Mouse (Mus musculus) heart, embryonic 10.5 days (tissue): ENCODE results near the gene Wfdc16. TPM values are rescaled to one million over a fixed set of nuclear protein-coding genes. Genes with fewer than 3 reads are reported as not detected.

Source experiments
- DNase-seq: peaks from one replicate; pipeline ENCODE4 v3.0.0-alpha.2; 2017; ENCODE audit warnings: low spot score
- H3K27ac ChIP-seq: fragments of 300-500 bp; sonication (generic); 2 replicates; pipeline ENCODE4 v1.5.1; 2016; ENCODE audit warnings: mild to moderate bottlenecking
- H3K27me3 ChIP-seq: fragments of 300-500 bp; sonication (generic); 2 replicates; pipeline ENCODE4 v1.6.1; 2016; ENCODE audit warnings: mild to moderate bottlenecking; ENCODE audit not compliant: poor library complexity, insufficient read depth, severe bottlenecking
- H3K36me3 ChIP-seq: fragments of 300-500 bp; sonication (generic); 2 replicates; pipeline ENCODE4 v1.6.1; 2016; ENCODE audit warnings: mild to moderate bottlenecking, moderate library complexity
- H3K4me1 ChIP-seq: fragments of 300-500 bp; sonication (generic); 2 replicates; pipeline ENCODE4 v1.6.1; 2016; ENCODE audit warnings: mild to moderate bottlenecking
- H3K4me3 ChIP-seq: fragments of 300-500 bp; sonication (generic); 2 replicates; pipeline ENCODE4 v1.5.1; 2016; ENCODE audit warnings: mild to moderate bottlenecking, moderate library complexity
- H3K9me3 ChIP-seq: fragments of 300-500 bp; sonication (generic); 2 replicates; pipeline ENCODE4 v1.6.1; 2016; ENCODE audit warnings: mild to moderate bottlenecking, moderate library complexity
- WGBS: fragments of 180-500 bp; shearing (Covaris S2); methylation state at CpG from one replicate; pipeline ENCODE4 v1.1.7; 2016; 5-methylcytosine and 5-hydroxymethylcytosine counted together
- polyA plus RNA-seq: library from polyadenylated mRNA; unstranded; fragments of >200 nt; fragmentation: Nextera tagmentation; extraction: Ambion mirVana; gene quantifications from 2 replicates; pipeline ENCODE4 v1.2.1, GENCODE M21; 2016

Wfdc16 gene
- polyA plus RNA-seq = not detected in 2 replicates

DNA sequence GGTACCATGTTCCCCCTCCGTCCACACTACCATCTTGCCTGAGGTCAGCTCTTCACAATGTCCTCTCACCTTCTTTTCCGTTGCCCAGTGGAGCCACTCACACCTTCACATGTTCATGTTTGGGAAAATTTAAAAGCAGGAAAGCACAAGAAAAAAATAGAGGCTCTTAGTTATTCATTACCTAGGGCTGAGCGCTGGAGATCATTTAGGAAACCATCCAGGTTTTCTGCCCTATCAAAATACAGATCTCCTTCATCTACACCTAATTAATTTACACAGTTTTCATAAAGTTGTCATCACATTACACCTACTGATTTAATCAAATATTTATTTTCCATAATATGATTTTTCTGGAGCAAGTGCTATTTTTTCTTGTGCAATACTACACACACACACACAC, at the start of gene Wfdc16:
Gene Wfdc16, minus strand, starts transcription at position 101 of the 400 bp plus-strand sequence.
- H3K27me3 ChIP-seq = no peaks in the 10 kb centered on the region
- WGBS = 84% methylated on average over 3 of the region's 3 CpGs
- H3K4me3 ChIP-seq = no peak within 1 kb of the TSS
- no peaks in the 10 kb centered on the region for H3K4me1 ChIP-seq
- H3K27ac ChIP-seq = no peak within 1 kb of the TSS
- H3K9me3 ChIP-seq = no peaks in the 10 kb centered on the region
- DNase-seq = no peak
- no peaks in the 10 kb centered on the region for H3K36me3 ChIP-seq

DNA sequence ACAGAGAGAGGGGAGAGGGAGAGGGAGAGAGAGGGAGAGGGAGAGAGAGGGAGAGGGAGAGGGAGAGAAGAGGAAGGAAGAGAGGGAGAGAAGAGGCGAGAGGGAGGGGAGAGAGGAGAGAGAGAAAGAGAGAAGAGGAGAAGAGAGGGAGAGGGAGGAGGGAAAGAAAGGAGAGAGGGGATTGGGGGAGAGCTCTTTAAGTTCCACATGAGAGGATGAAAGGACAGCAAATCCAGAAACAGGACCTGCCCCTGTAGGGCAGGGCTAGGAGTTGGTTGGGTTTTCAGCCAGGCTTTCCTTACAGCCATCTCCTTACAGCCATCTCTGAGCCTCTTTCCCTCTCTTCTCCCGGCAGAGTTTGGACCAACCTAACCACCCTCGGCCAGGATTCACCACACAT, 46.2 kb upstream of the Wfdc16 start, which contains the start of gene Wfdc13:
Gene Wfdc13, plus strand, starts transcription at position 301 of the 400 bp plus-strand sequence.
- 43% methylated on average over 3 of the region's 3 CpGs for WGBS
- no peak within 1 kb of the TSS for H3K4me3 ChIP-seq
- no peak for DNase-seq
- H3K4me1 ChIP-seq = no peaks in the 10 kb centered on the region
- H3K27ac ChIP-seq = no peak within 1 kb of the TSS
- no peaks in the 10 kb centered on the region for H3K9me3 ChIP-seq
- H3K27me3 ChIP-seq = peaks cover 4% of the 10 kb centered on the region; the same call in 1 of the 2 replicates
- H3K36me3 ChIP-seq = no peaks in the 10 kb centered on the region

DNA sequence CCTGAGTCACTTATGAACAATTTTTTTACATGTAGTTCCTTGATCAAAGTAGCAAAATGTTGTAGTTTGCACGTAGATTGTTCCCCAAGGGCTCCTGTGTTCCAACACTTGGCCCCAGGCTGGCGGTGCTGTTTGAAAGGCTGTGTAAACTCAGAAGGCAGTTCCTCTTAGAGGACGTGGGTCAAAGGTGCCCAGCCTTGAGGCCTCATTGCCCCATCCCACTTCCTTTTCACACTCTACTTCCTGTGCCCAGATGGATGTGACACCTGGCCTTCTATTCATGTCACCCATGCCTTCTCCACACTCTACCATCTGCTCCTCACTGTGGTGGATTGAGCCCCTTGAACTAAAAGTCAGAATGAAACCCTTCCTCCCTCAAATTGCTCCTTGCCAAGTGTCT, 41.3 kb upstream of the Wfdc16 start:
- H3K27me3 ChIP-seq = no peaks in the 10 kb centered on the region
- no peaks in the 10 kb centered on the region for H3K9me3 ChIP-seq
- H3K4me3 ChIP-seq = no peak overlapping the region
- no peak for DNase-seq
- H3K4me1 ChIP-seq = peaks cover 8% of the 10 kb centered on the region; the same call in 1 of the 2 replicates
- WGBS = 53% methylated on average over 3 of the region's 3 CpGs
- H3K27ac ChIP-seq = no peak overlapping the region
- H3K36me3 ChIP-seq = no peaks in the 10 kb centered on the region

DNA sequence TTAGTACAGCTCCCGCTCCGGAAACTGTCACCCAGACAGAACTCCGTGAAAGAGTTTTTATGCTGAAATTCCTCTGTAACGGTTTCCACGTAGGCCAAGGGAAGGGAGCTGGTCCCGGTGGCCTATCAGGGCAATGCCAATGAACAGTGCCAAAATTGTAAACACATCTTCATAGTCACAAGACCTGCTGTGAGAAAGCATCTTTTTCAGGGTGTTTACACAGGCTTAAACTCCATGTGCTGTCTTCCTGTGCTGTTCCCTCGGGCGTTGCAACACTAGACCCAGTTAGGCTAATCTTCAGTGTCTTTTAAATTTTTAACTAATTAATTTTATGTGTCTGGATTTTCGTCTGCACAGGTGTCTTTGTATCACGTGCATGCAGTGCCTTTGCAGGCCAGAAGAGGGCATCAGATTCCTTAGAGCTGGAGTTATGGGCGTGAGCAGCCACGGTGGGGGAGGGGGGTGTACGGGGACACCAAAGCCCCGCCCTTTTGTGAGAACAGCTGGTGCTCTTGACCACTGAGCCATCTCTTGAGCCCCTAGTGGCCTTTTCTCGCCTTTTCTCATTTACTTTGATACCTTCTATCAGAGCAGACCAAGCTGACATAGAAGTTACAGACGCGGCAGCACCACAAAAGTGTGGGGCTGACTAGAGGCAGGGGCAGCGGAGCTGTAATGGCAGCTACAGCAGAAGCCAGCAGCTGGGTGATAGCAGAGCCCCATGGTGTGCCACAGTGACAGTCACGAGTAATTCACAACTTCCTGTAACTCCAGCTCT, 40.4 kb upstream of the Wfdc16 start:
- Histone ChIP-seq H3K27me3 (no peaks in the 10 kb centered on the region), H3K9me3 (no peaks in the 10 kb centered on the region), H3K4me3 (peak overlapping the region; percentile 50), H3K36me3 (no peaks in the 10 kb centered on the region), H3K27ac (no peak overlapping the region), H3K4me1 (peaks cover 8% of the 10 kb centered on the region; the same call in 1 of the 2 replicates)
- WGBS = 20% methylated on average over 19 of the region's 19 CpGs
- peak; percentile 91 for DNase-seq

DNA sequence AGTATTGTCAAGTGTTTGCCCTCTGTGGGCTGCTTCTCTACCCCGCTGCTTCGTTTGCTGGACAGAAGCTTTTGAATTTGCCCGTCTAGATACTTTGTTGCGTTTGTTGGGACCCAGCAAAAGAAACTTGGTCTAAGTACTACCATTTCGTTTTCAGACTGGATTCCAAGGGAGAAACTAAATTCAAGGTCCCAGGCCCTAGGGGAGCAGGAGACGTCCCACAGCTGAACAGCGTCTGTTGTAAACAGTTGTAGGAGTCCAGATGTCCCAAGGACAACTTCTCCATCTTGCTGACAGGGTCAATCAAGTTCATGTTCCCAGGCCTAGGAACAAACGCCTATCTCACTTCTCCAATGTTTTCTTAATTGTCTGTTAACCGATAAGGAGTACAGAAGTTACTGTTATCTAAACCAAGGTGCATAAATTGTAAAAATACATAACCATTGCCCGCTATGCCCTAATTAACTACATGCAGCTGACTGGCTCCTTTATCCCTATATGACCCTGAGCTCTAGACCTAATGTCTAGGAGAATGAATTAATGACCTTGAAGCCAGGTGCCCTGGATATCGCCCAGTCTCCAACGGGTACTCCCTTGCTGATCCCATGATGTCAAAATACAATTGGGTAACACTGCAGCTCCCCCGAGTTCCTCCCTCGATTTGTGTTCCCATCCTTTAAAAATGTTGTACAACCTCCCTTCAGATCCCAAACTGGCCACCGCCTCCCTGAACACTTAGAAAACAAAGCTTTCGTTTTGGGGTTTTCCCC, 38.5 kb upstream of the Wfdc16 start:
- H3K9me3 ChIP-seq = no peaks in the 10 kb centered on the region
- H3K4me3 ChIP-seq = no peak overlapping the region
- peaks cover 8% of the 10 kb centered on the region; the same call in 1 of the 2 replicates for H3K4me1 ChIP-seq
- no peak overlapping the region for H3K27ac ChIP-seq
- no peaks in the 10 kb centered on the region for H3K27me3 ChIP-seq
- DNase-seq = no peak
- 79% methylated on average over 16 of the region's 16 CpGs for whole genome bisulfite sequencing
- no peaks in the 10 kb centered on the region for H3K36me3 ChIP-seq

DNA sequence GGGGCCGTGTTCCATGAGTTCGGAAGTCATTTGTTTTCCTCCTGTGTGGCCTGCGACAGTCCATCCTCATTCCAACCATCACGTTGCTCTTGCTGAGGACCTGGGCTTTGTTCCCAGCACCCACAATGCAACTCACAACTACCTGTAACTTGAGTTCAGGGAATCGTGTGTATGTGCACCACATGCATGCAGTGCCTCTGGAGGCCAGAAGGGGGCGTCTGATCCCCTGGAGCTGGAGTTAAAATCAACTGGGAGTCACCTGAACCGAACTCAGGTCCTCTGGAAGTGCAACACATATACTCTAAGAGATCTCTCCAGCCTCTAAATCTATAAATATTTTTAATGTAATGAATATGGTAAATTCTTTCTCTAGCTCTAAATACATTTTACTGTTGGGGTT, 37.5 kb upstream of the Wfdc16 start:
- no peaks in the 10 kb centered on the region for H3K9me3 ChIP-seq
- no peak overlapping the region for H3K27ac ChIP-seq
- no peaks in the 10 kb centered on the region for H3K36me3 ChIP-seq
- DNase-seq = no peak
- H3K4me1 ChIP-seq = peaks cover 8% of the 10 kb centered on the region; the same call in 1 of the 2 replicates
- H3K4me3 ChIP-seq = no peak overlapping the region
- 79% methylated on average over 7 of the region's 7 CpGs for WGBS
- no peaks in the 10 kb centered on the region for H3K27me3 ChIP-seq

DNA sequence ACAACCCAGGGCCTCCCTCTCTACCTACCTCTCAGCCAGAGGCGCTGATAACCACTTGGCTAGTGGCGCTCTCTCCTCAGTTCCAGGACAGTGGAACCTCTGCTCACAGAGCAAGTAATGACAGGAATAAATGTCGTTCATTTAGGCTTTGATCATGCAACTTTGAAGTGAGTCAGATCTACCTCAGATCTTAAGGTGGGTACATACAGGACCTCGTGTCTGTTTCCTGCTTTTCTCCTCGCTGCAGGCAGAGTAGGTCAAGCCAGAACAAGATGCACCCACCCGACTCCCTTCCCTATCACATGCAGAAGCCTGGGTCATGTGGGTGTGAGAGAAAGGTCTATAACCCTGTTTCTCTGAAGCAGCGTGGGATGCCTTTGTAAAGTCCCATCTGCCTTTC, 35.4 kb upstream of the Wfdc16 start, which contains the start of gene Wfdc11:
Gene Wfdc11, minus strand, starts transcription at position 101 of the 400 bp plus-strand sequence.
- Histone ChIP-seq H3K9me3 (no peaks in the 10 kb centered on the region), H3K27ac (no peak within 1 kb of the TSS), H3K4me3 (no peak within 1 kb of the TSS), H3K36me3 (no peaks in the 10 kb centered on the region), H3K27me3 (no peaks in the 10 kb centered on the region), H3K4me1 (peaks cover 4% of the 10 kb centered on the region; the same call in 1 of the 2 replicates)
- no peak for DNase-seq
- WGBS = 67% methylated on average over 7 of the region's 7 CpGs

DNA sequence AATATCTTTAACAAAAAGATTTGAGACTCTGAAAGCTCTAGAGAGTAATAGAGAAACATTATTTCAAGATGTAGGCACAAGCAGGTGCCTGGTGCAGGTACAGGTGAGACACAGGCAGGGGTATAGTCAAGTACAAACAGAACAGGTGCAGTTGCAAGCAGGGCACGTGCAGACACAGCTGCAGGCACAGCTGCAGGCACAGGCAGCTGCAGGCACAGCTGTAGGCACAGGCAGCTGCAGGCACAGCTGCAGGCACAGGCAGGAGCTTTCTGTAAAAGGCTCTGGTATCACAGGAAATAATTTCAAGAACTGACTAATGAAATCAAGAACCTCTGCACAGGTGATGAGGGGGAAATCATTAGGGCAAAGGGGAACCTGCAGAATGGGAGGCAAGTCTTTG, 32.3 kb upstream of the Wfdc16 start:
- no peaks in the 10 kb centered on the region for H3K36me3 ChIP-seq
- no peaks in the 10 kb centered on the region for H3K27me3 ChIP-seq
- no peak for DNase-seq
- no peak overlapping the region for H3K27ac ChIP-seq
- no peaks in the 10 kb centered on the region for H3K4me1 ChIP-seq
- H3K4me3 ChIP-seq = no peak overlapping the region
- H3K9me3 ChIP-seq = no peaks in the 10 kb centered on the region
- WGBS = 33% methylated on average over 1 of the region's 1 CpGs

DNA sequence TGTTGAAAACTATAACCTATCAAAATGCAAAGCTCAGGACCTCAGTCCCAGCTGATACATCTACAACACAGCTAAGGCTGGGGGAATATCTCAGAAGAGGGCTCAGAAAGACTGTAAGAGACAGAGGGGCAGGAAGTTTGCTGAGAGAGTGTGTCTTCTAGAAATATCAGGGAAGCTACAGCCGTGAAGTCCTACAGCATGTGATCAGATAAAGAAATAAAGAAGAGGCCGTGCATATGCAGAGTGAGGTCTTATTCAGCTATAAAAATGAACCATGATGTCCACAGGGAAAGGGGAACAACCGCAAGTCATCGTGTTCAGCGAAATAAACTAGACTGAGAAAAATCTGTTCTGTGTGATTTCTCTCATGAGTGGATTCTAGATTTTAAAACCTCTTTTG, 31.7 kb upstream of the Wfdc16 start:
- Histone ChIP-seq H3K9me3 (no peaks in the 10 kb centered on the region), H3K36me3 (no peaks in the 10 kb centered on the region), H3K27ac (no peak overlapping the region), H3K4me1 (no peaks in the 10 kb centered on the region), H3K4me3 (no peak overlapping the region), H3K27me3 (no peaks in the 10 kb centered on the region)
- 75% methylated on average over 5 of the region's 5 CpGs for WGBS
- no peak for DNase-seq

DNA sequence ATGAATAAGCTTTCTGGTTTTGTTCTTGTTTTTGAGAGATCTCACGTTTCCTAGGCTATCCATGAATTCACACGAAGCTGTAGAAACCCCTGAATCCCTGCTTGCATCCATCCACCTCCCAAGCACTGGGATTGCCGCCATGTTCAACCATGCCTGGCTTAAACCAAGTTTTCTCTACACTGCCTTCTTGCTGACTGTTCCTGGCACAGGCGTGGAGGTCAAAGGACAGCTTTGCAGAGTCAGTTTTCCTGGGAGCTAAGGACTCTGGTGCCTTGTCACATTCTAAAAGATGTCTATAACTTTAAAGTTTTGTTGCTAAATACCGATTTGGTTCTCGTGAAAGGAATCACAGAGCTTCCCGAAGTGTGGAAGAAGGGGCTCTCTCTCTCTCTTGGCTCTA, 26.3 kb upstream of the Wfdc16 start:
- Histone ChIP-seq H3K4me3 (no peak overlapping the region), H3K9me3 (no peaks in the 10 kb centered on the region), H3K36me3 (no peaks in the 10 kb centered on the region), H3K27me3 (no peaks in the 10 kb centered on the region), H3K27ac (no peak overlapping the region), H3K4me1 (no peaks in the 10 kb centered on the region)
- WGBS = 84% methylated on average over 7 of the region's 7 CpGs
- DNase-seq = no peak

DNA sequence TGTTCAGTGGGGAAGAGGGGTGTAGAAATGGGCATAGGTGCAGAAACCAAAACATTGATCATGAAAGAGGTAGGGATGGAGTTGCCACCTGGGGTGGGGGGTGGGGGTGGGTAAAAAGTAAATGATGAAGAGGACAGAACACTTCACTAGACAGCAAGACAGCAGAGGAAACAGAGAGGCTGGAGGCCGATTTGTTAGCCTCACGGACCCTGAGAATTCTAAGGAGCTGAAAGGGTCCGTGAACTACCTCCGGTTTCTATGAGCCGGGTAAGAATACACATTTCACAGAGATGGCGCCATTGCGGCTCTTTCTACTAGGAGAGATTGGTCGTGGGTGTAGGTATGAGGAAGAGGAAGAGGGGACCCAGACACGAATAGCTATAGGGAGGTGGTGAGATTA, 17.9 kb upstream of the Wfdc16 start, which contains the start of gene Wfdc9:
Gene Wfdc9, minus strand, starts transcription at position 101 of the 400 bp plus-strand sequence.
- no peaks in the 10 kb centered on the region for H3K9me3 ChIP-seq
- no peak for DNase-seq
- no peak within 1 kb of the TSS for H3K4me3 ChIP-seq
- H3K27me3 ChIP-seq = peaks cover 13% of the 10 kb centered on the region
- no peaks in the 10 kb centered on the region for H3K4me1 ChIP-seq
- H3K27ac ChIP-seq = no peak within 1 kb of the TSS
- no peaks in the 10 kb centered on the region for H3K36me3 ChIP-seq
- WGBS = 70% methylated on average over 9 of the region's 9 CpGs

DNA sequence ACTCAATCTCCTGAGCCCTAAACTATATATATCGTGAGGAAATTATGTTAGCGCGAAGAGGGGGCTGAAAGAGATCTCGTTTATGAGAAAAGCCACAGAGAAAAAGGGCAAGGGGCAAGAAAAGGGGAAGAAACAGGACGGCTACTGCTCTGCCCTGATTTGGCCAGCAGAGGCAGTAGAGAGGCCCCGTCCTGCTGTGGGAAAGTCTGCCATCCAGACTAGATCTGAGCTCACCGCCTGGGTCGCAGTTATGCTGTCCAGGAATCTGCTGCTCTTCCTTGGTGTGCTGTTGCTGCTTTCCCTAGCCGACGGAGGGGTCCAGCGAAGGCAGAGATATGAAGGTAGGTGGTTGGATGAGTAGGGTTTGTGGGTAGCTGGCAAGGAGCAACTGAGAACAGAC, 17.3 kb upstream of the Wfdc16 start, which contains the start of gene Wfdc10:
Gene Wfdc10, plus strand, starts transcription at position 189 of the 400 bp plus-strand sequence.
- Histone ChIP-seq H3K27me3 (peaks cover 13% of the 10 kb centered on the region), H3K4me3 (no peak within 1 kb of the TSS), H3K27ac (no peak within 1 kb of the TSS), H3K4me1 (no peaks in the 10 kb centered on the region), H3K9me3 (no peaks in the 10 kb centered on the region), H3K36me3 (no peaks in the 10 kb centered on the region)
- WGBS = 10% methylated on average over 11 of the region's 11 CpGs
- DNase-seq = no peak
